Mouse (Mus musculus) urinary bladder, postnatal 14 days (tissue): ENCODE data around the gene Rhot1.
"Not testable (repeated sequence)": the region's sequence is repeated elsewhere in the genome, so short reads cannot be mapped to it uniquely, and the experiment has no call there.

ENCODE experiments used
- DNase-seq: peaks from one replicate; pipeline ENCODE4 v3.0.0; 2021; ENCODE audit warnings: low spot score

Rhot1 gene

DNA sequence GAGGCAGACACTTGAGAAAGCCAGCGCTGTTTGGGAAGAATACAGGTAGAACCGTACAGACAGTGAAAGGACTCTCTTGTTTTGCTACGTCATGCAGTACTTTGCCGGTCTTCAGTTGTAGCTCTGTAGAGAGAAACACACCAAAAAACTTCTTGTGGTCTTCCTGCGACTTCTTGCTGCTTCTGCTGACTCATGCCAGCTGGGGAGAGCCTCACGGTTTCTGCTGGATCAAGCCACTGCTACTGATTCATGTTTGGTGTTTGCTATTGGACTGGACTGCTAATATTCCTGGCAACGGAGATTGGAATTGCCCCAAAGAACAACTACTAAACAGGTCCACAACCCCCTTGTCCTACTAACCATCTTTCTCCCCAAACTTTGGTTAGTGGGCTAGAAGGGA is 12.5 kb upstream of the Rhot1 start:
- DNase-seq = no peak

DNA sequence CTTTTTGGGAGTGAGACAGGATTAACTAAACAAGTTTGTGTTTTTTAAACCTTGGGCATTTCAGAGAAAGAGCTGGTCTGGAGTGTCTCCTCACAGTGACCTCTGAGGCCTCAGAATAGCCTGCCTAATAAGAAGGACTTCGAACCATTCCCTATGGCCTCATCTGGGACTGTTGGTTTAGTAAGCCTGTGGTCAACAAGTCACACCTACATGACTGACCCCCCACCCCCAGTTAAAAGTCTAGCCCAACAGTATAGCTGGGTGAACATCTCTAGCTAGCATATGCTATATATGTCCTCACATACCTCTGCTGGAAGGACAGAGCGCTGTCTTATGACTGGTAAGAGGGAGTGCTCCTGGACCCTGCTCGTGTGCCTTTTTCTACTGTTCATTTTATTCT is 9.5 kb upstream of the Rhot1 start:
- DNase-seq = no peak

- DNase-seq = no peak
Measured at GRCm38 (mm10) chr11:80199773-80200172, 9.0 kb upstream of the Rhot1 start.

DNA sequence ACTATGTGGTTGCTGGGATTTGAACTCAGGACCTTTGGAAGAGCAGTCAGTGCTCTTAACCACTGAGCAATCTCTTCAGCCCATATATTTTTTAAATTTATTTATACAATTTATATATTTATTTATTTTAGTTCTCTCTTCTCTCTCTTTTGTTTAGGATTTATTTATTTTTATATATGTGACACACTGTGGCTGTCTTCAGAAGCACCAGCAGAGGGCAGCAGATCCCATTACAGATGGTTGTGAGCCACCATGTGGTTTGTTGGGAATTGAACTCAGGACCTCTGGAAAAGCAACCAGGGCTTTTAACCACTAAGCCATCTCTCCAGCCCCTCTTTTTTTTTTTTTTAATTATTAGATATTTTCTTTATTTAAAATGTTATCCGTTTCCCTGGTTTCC is 8.5 kb upstream of the Rhot1 start:
- no peak for DNase-seq

DNA sequence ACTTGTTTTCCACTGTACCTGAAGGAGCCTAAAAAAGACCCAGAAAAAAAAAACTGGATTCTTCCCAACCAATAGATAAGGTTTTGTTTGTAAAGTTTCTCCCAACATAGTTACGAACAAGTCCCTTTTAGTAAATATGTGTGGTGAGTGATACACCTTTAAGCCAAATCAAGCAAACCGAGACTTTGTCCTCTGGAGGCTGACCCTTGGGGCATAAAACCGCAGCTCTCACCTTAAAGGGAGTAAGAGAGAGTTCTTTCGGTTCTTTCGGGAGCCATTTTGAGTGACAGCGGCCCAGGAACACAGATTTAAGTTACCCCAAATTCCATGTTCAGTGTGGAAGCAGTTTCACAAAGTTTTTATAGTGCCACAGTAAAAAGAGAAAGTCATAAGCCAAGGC is 6.5 kb upstream of the Rhot1 start:
- no peak for DNase-seq

GRCm38 (mm10) chr11:80204037-80204436 is 4.8 kb upstream of the Rhot1 start:
- no peak for DNase-seq

DNA sequence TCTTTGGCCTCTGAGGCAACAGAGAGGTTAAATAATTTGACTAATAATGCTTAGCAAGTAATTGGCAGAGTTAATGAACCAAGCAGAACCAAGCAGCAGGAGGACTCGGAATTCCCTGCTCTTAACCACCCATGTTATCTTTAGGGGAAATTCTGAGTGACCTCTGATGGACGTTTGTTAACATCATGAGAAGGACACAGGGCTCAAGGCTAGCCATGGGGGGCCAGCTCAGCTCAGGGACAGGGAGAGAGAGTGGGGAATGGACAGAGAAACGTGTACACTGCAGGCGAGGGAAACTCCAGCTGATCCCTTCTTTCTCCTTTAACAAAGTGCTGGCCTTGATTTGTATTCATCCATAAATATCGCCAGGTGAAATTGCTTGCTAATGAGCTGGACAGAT is 3.9 kb upstream of the Rhot1 start:
- no peak for DNase-seq

- DNase-seq = no peak
Measured at GRCm38 (mm10) chr11:80208465-80208859, 357 bp upstream of the Rhot1 start.

DNA sequence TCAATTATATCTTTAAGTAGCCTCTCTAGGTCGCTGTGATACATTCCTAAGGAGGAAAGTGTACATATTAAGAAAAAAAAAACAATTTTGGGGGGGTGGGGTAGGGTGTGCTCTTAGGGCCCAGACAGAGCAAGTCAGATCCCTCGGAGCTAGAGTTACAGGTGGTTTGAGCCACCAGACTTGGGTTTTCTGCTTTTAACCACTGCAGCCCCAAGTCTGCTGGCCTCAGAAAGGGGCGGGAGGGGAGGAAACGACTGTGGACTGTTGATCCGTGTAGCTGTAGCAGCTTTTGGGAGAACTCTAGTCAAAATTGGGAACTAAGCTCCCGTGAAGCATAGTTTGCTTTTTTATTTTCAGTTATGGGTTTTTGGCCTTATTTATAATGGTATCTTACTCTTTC is 1.5 kb downstream of the Rhot1 start:
- no peak for DNase-seq

DNA sequence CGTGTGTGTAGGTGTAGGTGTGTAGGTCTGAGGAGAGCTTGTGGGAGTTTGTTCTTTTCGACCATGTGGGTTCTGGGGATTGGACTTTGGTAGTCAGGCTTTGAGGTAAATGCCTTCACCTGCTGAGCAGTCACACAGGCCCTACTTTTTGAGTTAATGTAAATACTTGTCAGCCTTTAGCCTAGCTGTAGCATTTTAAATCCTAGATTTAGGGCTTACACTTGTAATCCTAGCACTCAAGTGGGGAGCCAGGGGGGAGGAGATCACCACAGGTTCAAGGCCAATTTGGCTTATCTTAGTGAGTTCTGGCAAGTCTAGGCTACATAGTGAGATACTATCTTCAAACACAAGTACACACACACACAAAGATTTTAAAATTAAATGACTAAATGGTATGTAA is 3.5 kb downstream of the Rhot1 start:
- no peak for DNase-seq

DNA sequence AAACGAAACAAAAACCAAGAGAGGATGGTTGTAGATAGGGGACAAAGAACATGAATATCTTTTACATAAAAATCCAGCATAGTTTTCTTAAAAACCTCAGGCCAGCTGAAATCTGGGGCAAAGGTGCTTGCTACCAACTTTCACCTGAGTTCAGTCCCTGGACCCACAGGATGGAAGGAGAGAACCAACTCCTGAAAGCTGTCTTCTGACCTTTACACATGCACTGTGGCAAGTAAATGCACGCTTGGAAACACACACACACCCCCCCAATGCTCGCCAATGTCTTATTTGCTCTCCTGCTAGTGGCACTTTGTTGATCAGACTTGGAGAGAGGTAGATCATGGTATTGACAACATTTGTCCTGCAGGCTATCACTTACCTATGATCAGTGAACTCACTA is 6.5 kb downstream of the Rhot1 start:
- no peak for DNase-seq

GRCm38 (mm10) chr11:80218657-80219293 is 10.0 kb downstream of the Rhot1 start:
- DNase-seq = no peak

- DNase-seq = not testable (repeated sequence)
Measured at GRCm38 (mm10) chr11:80230066-80230465, 21.2 kb downstream of the Rhot1 start.

- DNase-seq = no peak
Measured at GRCm38 (mm10) chr11:80237278-80237677, 28.5 kb downstream of the Rhot1 start.

DNA sequence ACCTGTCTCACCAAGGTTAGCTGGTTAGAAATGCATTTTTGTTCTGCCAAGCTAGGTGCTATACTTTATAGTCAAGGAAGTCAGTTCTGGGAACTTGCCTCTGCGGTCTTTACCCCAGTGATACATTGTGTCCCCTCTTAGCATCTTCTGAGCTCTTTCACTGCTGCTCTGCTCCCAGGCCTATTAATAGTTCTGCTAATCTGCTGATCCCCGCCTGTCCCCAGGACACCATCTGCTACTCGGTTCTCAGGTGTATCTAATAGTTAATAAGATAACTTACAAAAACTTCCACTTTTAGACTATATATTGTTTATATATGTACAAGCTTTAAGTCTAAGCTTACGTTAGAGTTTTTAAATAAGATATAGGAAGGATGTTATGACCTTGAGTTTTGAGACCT is 29.5 kb downstream of the Rhot1 start:
- no peak for DNase-seq

- no peak for DNase-seq
Measured at GRCm38 (mm10) chr11:80247026-80247425, 38.2 kb downstream of the Rhot1 start.

DNA sequence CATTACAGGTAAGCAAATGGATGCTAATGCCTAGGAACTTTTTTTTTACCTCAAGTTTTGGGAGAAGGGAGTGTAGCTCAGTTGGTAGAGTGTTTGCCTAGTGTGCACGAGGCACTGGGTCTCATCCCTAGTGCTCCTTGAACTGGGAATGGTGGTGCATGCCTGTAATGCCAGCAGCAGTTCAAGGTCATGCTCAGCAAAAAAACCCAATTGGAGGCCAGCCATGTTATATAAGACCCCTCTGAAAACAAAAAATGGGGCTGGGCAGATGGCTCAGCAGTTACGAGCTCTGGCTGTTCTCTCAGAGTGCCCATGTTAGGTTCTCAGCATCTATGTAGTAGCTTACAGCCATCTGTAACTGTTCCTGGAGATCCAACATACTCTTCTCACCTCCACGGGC is 39.7 kb downstream of the Rhot1 start:
- DNase-seq = no peak

DNA sequence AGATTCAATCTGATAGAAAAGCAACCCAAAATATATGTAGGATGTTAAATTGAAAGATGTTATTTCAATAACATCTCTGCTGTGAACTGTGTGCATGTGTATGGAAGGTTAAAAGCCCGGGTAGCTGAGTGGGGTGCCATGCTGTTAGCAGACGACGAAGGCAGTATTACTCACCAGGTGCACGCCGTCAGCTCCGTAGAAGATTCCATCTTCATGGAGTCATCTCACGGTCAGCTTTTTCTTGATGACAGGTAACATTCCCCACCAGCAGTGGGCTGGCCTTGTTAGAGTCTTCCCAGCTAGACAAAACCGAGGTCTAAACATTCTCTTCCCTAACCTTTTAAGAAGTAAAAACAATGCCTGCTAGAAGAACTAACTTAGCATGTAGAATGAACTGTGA is 55.3 kb downstream of the Rhot1 start:
- no peak for DNase-seq

GRCm38 (mm10) chr11:80271096-80271495 is 62.3 kb downstream of the Rhot1 start:
- no peak for DNase-seq

- DNase-seq = no peak
Measured at GRCm38 (mm10) chr11:80275011-80275410, 66.2 kb downstream of the Rhot1 start.

GRCm38 (mm10) chr11:80278054-80278453 is 69.2 kb downstream of the Rhot1 start:
- no peak for DNase-seq

DNA sequence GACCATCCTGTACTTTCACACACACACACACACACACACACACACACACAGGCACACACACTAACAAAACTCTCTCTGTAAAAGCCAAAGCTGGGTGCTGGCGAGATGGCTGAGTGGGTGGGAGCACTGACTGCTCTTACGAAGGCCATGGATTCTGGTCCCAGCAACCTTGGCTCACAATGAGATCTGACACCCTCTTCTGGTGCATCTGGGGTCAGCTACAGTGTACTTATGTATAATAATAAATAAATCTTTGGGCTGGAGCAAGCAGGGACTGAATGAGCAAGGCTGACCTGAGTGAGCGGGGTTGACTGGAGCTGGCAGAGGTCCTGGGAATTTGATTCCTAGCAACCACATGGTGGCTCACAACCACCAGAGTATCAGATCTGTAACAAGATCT is 75.0 kb downstream of the Rhot1 start:
- DNase-seq = no peak

GRCm38 (mm10) chr11:80284641-80285040 is 75.8 kb downstream of the Rhot1 start:
- no peak for DNase-seq

DNA sequence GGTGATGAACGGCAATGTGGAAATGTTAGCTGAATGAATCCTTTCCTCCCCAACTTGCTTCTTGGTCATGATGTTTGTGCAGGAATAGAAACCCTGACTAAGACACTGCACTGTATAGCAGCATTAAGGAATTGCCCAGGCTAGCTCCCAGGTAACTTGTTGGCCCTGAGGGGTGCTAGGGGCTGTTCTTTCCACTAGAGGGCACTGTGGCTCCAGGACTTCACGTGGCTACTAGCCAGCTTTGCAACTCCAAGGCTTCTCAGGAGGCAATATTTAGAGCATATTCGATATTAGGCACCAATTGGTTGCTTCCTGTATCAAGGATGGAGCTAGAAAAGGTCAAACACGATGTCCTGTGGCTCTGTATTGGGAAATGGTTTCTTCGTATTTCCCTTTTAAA is 78.3 kb downstream of the Rhot1 start:
- peak; percentile 72 for DNase-seq
